Mouse (Mus musculus): ENCODE measurements around the gene Slc27a1.

DNA sequence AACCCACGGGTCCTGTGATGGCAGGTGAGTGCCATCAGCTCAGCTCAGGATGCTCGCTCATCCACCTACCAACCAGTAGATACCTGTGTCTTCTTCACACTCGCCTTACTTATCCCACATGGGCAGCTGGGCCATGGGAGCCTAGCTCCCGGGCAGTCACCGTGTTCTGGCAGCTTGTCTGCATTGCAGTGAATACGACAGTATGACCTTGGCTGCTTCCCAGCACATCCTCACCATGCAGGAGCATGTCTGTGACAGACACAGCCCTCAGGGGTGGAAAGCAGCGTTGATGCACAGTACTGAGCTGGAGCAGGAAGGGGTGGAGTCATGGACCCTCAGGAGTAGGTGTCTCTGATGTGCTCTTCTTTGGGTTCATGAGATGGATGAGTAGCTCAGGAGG lies 5.7 kb downstream of the Slc27a1 start:
- TF ChIP-seq CTCF (IDR thresholded peaks at IDR 0.05; ENCODE audit: low read depth, low read length) (no peak), POLR2A (IDR thresholded peaks at IDR 0.05; ENCODE audit: borderline replicate concordance, low read depth, low read length) (no peak)

All from bone marrow macrophage, adult 2 months (primary cell).